Mouse (Mus musculus) spleen, embryonic (tissue): Measurements from ENCODE around the gene Tcn2.

ENCODE experiments used
- CTCF ChIA-PET: fragments of 350-600 bp; sonication (Branson Sonifier 250); formaldehyde crosslinking; loops from one replicate; lab custom pipeline; 2022; lab: Charles Lee

Tcn2 gene

GRCm38 (mm10) chr11:3930931-3931330, 1.0 kb downstream of the Tcn2 start:
- CTCF ChIA-PET: interaction anchor here (1.7 kb wide), 1 partner anchor 10 kb away, joined by 4 read pairs; no protein-coding TSS in a partner anchor

GRCm38 (mm10) chr11:3930019-3930418, 1.9 kb downstream of the Tcn2 start:
- CTCF ChIA-PET: no interaction called here

- CTCF ChIA-PET: interaction anchor here (0.6 kb wide), 1 partner anchor 23 kb away, joined by 3 read pairs; no protein-coding TSS in a partner anchor
Measured at GRCm38 (mm10) chr11:3925916-3926315, 6.0 kb downstream of the Tcn2 start.

- CTCF ChIA-PET: no interaction called here
Measured at GRCm38 (mm10) chr11:3922731-3923130, 9.2 kb downstream of the Tcn2 start.

GRCm38 (mm10) chr11:3922115-3922514, 9.8 kb downstream of the Tcn2 start:
- CTCF ChIA-PET: interaction anchor here (0.5 to 1.1 kb wide), 3 partner anchors 10 to 275 kb away, joined by 3 to 12 read pairs (median 4); partner anchors contain the start of gene Tcn2

GRCm38 (mm10) chr11:3921281-3921850, 10.6 kb downstream of the Tcn2 start:
- CTCF ChIA-PET: interaction anchor here (0.5 to 1.1 kb wide), 2 partner anchors 10 to 85 kb away, joined by 3 to 4 read pairs; partner anchors contain the start of gene Tcn2

GRCm38 (mm10) chr11:3920476-3920875, 11.5 kb downstream of the Tcn2 start:
- CTCF ChIA-PET: interaction anchor here (0.6 kb wide), 1 partner anchor 233 kb away, joined by 3 read pairs; no protein-coding TSS in a partner anchor

- CTCF ChIA-PET: no interaction called here
Measured at GRCm38 (mm10) chr11:3918738-3919137, 13.2 kb downstream of the Tcn2 start.

GRCm38 (mm10) chr11:3914109-3914840, 17.7 kb downstream of the Tcn2 start, which contains the start of gene Slc35e4:
Gene Slc35e4, minus strand, starts transcription at chr11:3914664.
- CTCF ChIA-PET: no interaction called here

- CTCF ChIA-PET: interaction anchor here (0.7 kb wide), 1 partner anchor 16 kb away, joined by 3 read pairs; no protein-coding TSS in a partner anchor
Measured at GRCm38 (mm10) chr11:3913316-3914108, 18.4 kb downstream of the Tcn2 start.

GRCm38 (mm10) chr11:3912875-3913271, 19.1 kb downstream of the Tcn2 start:
- CTCF ChIA-PET: interaction anchor here (0.7 kb wide), 1 partner anchor 15 kb away, joined by 3 read pairs; no protein-coding TSS in a partner anchor

GRCm38 (mm10) chr11:3912100-3912874, 19.7 kb downstream of the Tcn2 start:
- CTCF ChIA-PET: interaction anchor here (0.6 kb wide), 1 partner anchor 181 kb away, joined by 3 read pairs; no protein-coding TSS in a partner anchor

GRCm38 (mm10) chr11:3911440-3911839, 20.5 kb downstream of the Tcn2 start:
- CTCF ChIA-PET: interaction anchor here (0.7 kb wide), 1 partner anchor 56 kb away, joined by 6 read pairs; no protein-coding TSS in a partner anchor

- CTCF ChIA-PET: interaction anchor here (0.7 kb wide), 1 partner anchor 57 kb away, joined by 6 read pairs; no protein-coding TSS in a partner anchor
Measured at GRCm38 (mm10) chr11:3910513-3911310, 21.2 kb downstream of the Tcn2 start.

GRCm38 (mm10) chr11:3909236-3909635, 22.7 kb downstream of the Tcn2 start:
- CTCF ChIA-PET: no interaction called here

GRCm38 (mm10) chr11:3905446-3905845, 26.5 kb downstream of the Tcn2 start:
- CTCF ChIA-PET: no interaction called here

- CTCF ChIA-PET: no interaction called here
Measured at GRCm38 (mm10) chr11:3904673-3905072, 27.3 kb downstream of the Tcn2 start.

GRCm38 (mm10) chr11:3903046-3903445, 28.9 kb downstream of the Tcn2 start:
- CTCF ChIA-PET: interaction anchor here (0.6 kb wide), 1 partner anchor 23 kb away, joined by 3 read pairs; no protein-coding TSS in a partner anchor

GRCm38 (mm10) chr11:3902516-3902915, 29.4 kb downstream of the Tcn2 start:
- CTCF ChIA-PET: no interaction called here

- CTCF ChIA-PET: no interaction called here
Measured at GRCm38 (mm10) chr11:3900296-3900695, 31.7 kb downstream of the Tcn2 start.
